Mouse (Mus musculus): ENCODE data around the gene Myom3.

GRCm38 (mm10) chr4:135819826-135820526 is 60.5 kb downstream of the Myom3 start:
- TF ChIP-seq CTCF (IDR thresholded peaks at IDR 0.05; ENCODE audit: low read depth, low read length) = no peak
- TF ChIP-seq POLR2A (IDR thresholded peaks at IDR 0.05; ENCODE audit: extremely low read depth, insufficient read depth, low read length) = no peak
